Mouse (Mus musculus): ENCODE data around the gene Rsbn1. TPM values are rescaled to one million over a fixed set of nuclear protein-coding genes. Genes with fewer than 3 reads are reported as not detected.

Rsbn1 gene
- polyA plus RNA-seq, 1 experiment from 2014 or later, result 15.1 TPM

DNA sequence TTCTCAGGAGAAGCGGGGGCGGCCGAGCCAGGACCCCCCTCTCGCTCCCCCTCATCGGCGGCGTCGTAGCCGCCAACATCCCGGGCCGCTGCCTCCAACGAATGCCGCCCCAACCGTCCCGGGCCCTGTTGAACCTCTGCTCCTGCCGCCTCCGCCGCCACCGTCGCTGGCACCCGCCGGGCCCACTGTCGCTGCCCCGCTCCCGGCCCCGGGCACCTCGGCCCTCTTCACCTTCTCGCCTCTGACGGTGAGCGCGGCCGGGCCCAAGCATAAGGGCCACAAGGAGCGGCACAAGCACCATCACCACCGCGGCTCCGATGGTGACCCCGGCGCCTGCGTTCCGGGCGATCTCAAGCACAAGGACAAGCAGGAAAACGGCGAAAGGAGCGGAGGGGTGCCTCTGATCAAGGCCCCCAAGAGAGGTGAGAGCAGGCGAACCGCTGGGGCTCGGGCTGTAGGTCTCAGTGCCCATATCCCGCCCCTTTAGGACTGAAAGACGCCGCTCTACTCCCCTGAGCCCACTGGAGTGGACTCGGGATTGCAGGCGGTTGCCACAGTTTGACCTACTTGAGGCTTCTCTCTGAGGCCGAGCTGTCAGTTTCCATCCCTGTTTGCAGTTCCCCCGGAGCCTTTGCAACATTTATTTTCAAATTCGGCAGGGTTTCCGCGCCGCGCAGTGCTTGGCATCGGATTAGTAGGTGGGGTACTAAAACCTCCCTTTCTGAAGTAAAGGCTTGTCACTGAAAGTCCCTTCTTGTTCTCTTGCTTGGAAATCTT, 1.0 kb downstream of the Rsbn1 start:
- Histone ChIP-seq H3K9me3 (replicated peaks) (no peaks in the 10 kb centered on the region), H3K4me3 (peak overlapping the region; percentile 83), H3K4me1 (peaks cover 16% of the 10 kb centered on the region), H3K27me3 (ENCODE audit: low read depth, poor library complexity, severe bottlenecking) (no peaks in the 10 kb centered on the region), H3K36me3 (peaks cover 4% of the 10 kb centered on the region), H3K27ac (peak overlapping the region; percentile 96)
- WGBS, result under 1% methylated on average over 60 of the region's 60 CpGs
- DNase-seq (ENCODE audit: low spot score), result peak; percentile 80

DNA sequence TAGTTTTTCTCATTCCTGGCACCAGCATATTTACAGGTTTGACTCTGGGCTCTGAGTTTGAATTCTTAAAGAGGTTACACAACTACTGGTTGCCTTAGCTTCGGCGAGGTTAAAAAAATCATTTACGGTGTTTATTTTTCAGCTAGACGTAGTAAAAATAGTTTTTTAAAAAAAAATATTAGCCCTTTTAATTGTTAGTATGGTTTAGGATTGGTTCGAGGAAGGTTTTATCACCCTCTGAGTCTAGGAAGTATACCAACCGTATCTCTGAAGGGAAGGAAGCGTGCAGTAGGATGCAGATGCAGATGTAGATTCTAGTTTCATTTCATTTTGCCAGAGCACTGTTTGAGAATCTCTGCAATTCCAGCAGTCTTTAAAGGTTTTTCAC, 1.6 kb downstream of the Rsbn1 start:
- DNase-seq (ENCODE audit: low spot score), result no peak
- Histone ChIP-seq H3K36me3 (peaks cover 9% of the 10 kb centered on the region), H3K27me3 (ENCODE audit: low read depth, poor library complexity, severe bottlenecking) (no peaks in the 10 kb centered on the region), H3K4me3 (peak overlapping the region; percentile 83), H3K4me1 (peaks cover 16% of the 10 kb centered on the region), H3K27ac (peak overlapping the region; percentile 96), H3K9me3 (replicated peaks) (no peaks in the 10 kb centered on the region)
- 6% methylated on average over 7 of the region's 7 CpGs for WGBS

DNA sequence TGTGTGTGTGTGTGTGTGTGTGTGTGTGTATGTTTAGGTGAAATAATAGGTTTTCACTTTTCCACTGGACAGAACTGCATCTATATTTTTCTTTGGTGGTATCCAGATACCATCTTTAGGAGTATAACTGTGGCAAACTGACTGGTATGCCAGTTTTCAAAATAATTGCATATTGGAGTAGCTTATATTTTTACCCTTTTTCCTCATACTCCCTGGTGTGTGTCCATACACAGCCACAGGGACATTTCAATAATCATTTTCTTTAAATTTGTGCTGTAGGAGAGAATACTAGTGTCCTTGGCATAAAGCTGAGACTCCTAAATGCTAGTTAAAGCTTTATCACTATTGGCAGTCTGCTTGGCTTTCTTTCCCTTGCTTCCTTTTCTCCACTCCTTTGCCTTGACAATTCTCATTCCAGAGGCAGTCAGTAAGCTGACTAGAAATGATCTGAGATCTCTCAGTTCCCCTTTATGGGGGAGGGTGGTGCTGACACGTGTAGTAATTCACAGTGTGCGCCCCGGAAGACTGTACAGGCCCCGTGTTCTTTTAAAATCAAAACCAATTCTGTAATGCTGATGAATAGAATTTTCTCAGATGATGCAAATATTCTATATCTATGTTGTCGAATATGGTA, 2.4 kb downstream of the Rsbn1 start:
- WGBS, result 69% methylated on average over 5 of the region's 5 CpGs
- Histone ChIP-seq H3K27ac (no peak overlapping the region), H3K9me3 (replicated peaks) (no peaks in the 10 kb centered on the region), H3K4me1 (peaks cover 16% of the 10 kb centered on the region), H3K4me3 (peak overlapping the region; percentile 83), H3K36me3 (peaks cover 10% of the 10 kb centered on the region), H3K27me3 (ENCODE audit: low read depth, poor library complexity, severe bottlenecking) (no peaks in the 10 kb centered on the region)
- DNase-seq (ENCODE audit: low spot score), result no peak

DNA sequence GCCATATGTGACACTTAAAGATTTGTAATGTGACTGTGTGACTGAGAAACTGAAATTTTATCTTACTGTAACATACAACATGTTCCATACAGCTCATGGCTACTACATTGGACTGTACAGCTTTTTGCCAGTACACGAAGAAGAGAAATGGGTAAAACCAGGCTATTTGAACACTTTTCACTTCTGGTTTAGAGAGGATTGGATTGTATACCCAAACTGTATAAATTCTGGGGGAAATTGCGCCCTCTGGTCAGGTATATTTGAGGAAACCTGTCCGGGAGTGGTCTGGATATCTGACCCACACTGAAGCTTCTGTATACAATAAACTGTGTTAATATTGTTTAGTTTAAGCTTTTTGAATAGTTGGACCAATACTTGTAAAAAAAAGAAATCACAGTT, 2.9 kb downstream of the Rsbn1 start:
- peak overlapping the region; percentile 83 for H3K4me3 ChIP-seq
- no peak overlapping the region for H3K27ac ChIP-seq
- 84% methylated on average over 3 of the region's 3 CpGs for WGBS
- H3K9me3 ChIP-seq (replicated peaks), result no peaks in the 10 kb centered on the region
- no peak for DNase-seq (ENCODE audit: low spot score)
- peaks cover 16% of the 10 kb centered on the region for H3K4me1 ChIP-seq
- no peaks in the 10 kb centered on the region for H3K27me3 ChIP-seq (ENCODE audit: low read depth, poor library complexity, severe bottlenecking)
- H3K36me3 ChIP-seq, result peaks cover 10% of the 10 kb centered on the region

DNA sequence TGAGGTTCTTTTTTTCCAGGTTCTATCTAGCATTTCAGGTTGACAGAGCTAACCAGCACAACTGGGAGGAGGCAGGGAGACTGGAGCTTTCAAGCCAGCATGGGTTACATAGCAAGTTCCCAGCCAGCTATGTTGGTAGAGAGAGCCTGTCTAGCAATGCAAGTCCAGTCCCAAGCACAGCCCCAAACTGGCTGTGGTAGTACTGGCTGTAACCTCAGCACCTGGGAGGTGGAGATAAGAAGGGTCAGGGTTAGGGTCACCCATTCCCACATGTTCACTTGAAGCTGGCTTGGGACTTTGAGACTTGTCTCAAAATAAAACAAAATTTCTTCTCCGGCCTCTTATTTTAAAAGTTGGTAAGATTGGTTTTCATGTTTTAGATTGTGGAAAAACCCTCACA, 6.2 kb downstream of the Rsbn1 start:
- no peaks in the 10 kb centered on the region for H3K9me3 ChIP-seq (replicated peaks)
- 85% methylated on average over 1 of the region's 1 CpGs for WGBS
- DNase-seq (ENCODE audit: low spot score), result no peak
- H3K4me3 ChIP-seq, result no peak overlapping the region
- no peak overlapping the region for H3K27ac ChIP-seq
- no peaks in the 10 kb centered on the region for H3K27me3 ChIP-seq (ENCODE audit: low read depth, poor library complexity, severe bottlenecking)
- peaks cover 10% of the 10 kb centered on the region for H3K36me3 ChIP-seq
- peaks cover 16% of the 10 kb centered on the region for H3K4me1 ChIP-seq

DNA sequence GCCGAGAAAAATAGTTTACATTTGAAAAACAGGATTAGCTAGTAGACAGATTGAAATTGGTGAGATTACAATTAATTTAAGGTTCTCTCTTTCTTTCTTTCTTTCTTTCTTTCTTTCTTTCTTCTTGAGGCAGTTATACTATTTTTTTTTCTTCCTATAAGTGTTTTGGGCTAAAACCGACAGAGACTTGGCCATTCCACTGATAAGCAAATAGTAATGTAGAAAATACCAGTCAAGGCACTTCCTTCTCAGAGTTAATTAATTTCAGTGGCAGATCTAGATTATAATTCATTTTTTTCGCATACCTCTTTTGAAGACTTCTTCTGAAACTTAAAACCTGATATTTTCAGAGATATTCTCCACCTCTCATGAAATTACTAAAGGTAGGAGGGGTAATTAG, 11.4 kb downstream of the Rsbn1 start:
- H3K27me3 ChIP-seq (ENCODE audit: low read depth, poor library complexity, severe bottlenecking), result no peaks in the 10 kb centered on the region
- no peaks in the 10 kb centered on the region for H3K9me3 ChIP-seq (replicated peaks)
- 85% methylated on average over 3 of the region's 3 CpGs for WGBS
- H3K4me1 ChIP-seq, result no peaks in the 10 kb centered on the region
- H3K4me3 ChIP-seq, result no peak overlapping the region
- peaks cover 24% of the 10 kb centered on the region for H3K36me3 ChIP-seq
- DNase-seq (ENCODE audit: low spot score), result no peak
- H3K27ac ChIP-seq, result no peak overlapping the region

DNA sequence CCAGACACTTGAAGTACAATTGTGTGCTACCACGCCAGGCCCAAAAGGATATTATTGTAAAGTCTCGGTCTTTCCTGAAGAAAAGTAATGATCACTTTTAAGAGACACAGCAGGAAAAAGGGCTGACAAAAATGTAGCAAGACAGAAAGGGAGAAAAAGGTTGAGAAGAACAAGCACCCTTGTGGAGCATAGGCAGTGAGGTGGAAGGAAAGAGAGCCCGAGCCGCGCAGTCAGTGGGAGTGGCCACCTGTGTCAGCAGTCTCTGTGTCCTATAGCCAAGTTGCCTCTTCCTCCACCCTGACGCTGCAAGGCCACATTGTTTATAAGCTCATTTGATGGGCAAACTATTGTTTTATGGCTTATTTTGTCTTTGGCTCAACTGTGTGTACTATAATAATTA, 13.6 kb downstream of the Rsbn1 start:
- H3K27me3 ChIP-seq (ENCODE audit: low read depth, poor library complexity, severe bottlenecking), result no peaks in the 10 kb centered on the region
- no peaks in the 10 kb centered on the region for H3K9me3 ChIP-seq (replicated peaks)
- no peak overlapping the region for H3K27ac ChIP-seq
- WGBS, result 86% methylated on average over 6 of the region's 6 CpGs
- DNase-seq (ENCODE audit: low spot score), result no peak
- H3K36me3 ChIP-seq, result peaks cover 39% of the 10 kb centered on the region
- no peaks in the 10 kb centered on the region for H3K4me1 ChIP-seq
- no peak overlapping the region for H3K4me3 ChIP-seq

DNA sequence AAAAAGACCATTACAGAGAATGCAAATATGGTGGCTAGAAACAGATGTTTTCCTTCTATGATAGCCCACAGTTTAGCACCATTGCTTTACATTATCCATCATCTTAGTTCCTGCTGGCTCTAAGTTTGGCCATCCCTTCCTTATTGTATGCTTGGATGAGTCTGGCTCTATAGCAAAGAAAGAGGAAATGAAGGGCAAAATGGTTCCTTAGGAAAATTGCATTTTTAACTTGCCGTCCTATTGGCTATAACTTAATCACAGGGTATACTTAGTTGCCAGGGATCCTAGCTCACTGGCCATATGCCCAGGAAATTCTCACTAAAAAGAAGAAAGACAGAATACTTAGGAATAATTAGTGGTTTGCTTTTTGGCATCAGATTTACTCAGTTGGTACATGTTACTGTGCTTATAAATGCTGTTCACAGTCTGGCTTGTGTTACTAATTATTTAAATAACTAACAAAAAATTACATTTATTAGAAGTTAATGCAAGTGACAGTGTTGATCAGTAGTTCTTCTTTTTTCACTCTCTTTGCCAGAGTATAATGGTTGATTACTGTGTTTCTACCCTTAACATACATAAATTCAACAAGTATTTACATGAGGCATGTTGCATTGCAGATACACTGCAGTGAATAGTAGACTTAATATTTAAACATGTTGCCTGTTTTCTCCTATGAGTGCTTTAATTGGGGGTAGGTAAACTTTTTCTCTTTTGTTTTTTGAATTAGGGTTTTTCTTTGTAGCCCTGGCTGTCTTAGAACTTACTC, 31.1 kb downstream of the Rsbn1 start:
- DNase-seq (ENCODE audit: low spot score), result no peak
- H3K4me1 ChIP-seq, result no peaks in the 10 kb centered on the region
- H3K4me3 ChIP-seq, result no peak overlapping the region
- peaks cover 10% of the 10 kb centered on the region; the same call in 1 of the 2 replicates for H3K36me3 ChIP-seq
- H3K27ac ChIP-seq, result no peak overlapping the region
- no peaks in the 10 kb centered on the region for H3K9me3 ChIP-seq (replicated peaks)
- H3K27me3 ChIP-seq (ENCODE audit: low read depth, poor library complexity, severe bottlenecking), result no peaks in the 10 kb centered on the region
- WGBS, result 90% methylated on average over 1 of the region's 1 CpGs

DNA sequence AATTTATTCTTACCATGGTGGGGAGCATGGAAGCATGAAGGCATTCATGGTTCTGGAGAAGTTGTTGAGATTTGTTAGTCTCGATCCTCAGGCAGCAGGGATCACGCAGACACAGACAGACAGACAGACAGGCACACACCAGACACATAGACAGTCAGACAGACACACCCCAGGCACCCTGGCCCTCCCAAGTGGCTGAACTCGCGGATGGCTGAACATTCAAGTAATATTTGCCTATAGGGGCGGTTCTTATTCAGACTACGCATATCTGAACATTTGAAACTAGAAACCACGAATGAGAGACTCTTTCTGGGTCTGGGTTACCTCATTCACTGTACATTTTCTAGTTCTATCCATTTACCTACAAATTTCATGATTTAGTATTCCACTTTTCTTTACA, 34.7 kb downstream of the Rsbn1 start:
- no peak for DNase-seq (ENCODE audit: low spot score)
- Histone ChIP-seq H3K36me3 (peaks cover 10% of the 10 kb centered on the region), H3K4me1 (no peaks in the 10 kb centered on the region), H3K27me3 (ENCODE audit: low read depth, poor library complexity, severe bottlenecking) (no peaks in the 10 kb centered on the region), H3K9me3 (replicated peaks) (no peaks in the 10 kb centered on the region), H3K27ac (no peak overlapping the region), H3K4me3 (no peak overlapping the region)
- 92% methylated on average over 7 of the region's 7 CpGs for WGBS

DNA sequence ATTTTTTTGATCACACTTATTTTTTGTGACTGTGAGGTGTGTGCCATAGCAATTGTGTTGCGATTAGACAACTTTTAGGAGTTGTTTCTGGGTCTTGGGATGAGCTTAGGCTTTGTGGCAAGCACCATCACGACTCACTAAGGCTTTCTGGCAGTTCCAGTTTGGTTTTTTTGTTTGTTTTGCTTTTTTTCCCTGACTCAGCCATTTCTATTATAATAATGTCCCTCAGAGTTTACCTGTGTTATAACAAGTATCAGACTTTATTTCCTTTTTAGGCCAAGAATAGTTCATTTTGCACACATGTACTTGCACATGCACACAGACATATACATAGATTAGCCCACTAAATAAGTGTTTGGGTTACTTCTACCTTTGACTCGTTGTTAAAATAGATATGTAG, 46.7 kb downstream of the Rsbn1 start:
- Histone ChIP-seq H3K27ac (no peak overlapping the region), H3K27me3 (ENCODE audit: low read depth, poor library complexity, severe bottlenecking) (no peaks in the 10 kb centered on the region), H3K4me1 (no peaks in the 10 kb centered on the region), H3K4me3 (no peak overlapping the region), H3K9me3 (replicated peaks) (no peaks in the 10 kb centered on the region), H3K36me3 (peaks cover 76% of the 10 kb centered on the region)
- no peak for DNase-seq (ENCODE audit: low spot score)
- WGBS, result 93% methylated on average over 3 of the region's 3 CpGs

DNA sequence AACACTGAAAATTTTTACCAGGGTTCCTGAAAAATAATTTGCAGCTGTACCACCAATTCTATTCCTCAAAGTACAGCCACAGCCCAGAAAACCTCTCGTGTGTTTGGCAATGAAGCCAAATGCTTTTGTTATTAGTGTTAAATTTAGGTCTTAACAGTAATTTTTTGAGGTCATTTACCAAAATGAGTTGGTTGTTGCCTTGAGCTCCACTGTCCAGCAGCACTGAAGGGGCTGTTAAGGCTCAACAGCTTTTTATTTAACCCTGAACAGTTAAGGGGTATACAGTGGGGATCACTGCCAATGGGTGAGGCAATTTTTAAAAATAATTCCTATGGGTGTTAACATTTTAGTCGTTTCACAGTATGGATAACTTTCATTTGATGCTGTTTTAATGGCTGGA, 53.3 kb downstream of the Rsbn1 start:
- DNase-seq (ENCODE audit: low spot score), result no peak
- H3K4me3 ChIP-seq, result peak overlapping the region; percentile 88
- H3K36me3 ChIP-seq, result peaks cover 51% of the 10 kb centered on the region
- WGBS, result 30% methylated on average over 2 of the region's 2 CpGs
- peaks cover 19% of the 10 kb centered on the region for H3K4me1 ChIP-seq
- peak overlapping the region; percentile 96 for H3K27ac ChIP-seq
- H3K27me3 ChIP-seq (ENCODE audit: low read depth, poor library complexity, severe bottlenecking), result no peaks in the 10 kb centered on the region
- no peaks in the 10 kb centered on the region for H3K9me3 ChIP-seq (replicated peaks)

DNA sequence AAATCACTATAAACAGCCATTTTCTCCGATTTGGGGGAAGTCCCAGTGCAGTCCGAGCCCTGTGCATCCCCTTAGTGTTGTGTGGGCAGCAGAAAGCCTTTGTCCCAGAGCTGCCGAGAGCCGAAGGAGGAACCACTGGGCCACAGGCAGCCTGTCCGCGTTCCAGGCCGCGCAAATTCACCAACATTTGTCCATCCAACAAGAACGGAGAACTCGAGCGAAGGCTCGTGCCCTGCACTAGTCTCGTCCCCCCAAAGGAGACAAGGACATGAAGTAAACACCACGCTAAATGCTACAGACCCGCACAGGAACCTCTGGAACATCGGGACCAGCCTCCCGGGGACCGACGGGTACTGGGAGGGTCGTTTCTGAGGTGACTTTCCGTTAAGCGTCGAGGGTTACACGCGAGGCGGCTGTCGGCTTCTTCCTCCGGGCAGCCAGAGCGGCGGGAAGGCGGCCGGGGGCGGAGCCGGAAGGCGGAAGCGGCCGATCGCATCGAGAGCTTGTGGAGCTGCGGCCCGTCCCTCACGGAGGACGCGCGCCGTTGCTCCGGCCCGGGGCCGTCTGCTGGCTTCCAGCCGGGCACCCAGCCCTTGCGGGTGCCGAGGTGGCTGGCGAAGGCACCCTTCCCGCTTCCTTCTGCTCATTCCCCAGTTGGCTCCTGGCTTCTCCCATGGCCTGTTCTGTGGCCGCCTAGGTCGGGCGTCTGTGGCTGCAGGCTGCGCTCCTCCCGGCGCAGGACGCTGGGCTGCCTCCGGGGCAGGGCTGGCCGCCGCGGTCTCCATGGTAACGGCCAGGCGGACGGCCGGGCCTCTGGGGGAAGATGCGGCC, 54.2 kb downstream of the Rsbn1 start, which contains the start of gene Phtf1:
Gene Phtf1, plus strand, starts transcription at position 250 of the 831 bp plus-strand sequence.
- Histone ChIP-seq H3K4me3 (peak within 1 kb of the TSS; percentile 88), H3K36me3 (peaks cover 48% of the 10 kb centered on the region), H3K27ac (peak within 1 kb of the TSS; percentile 96), H3K9me3 (replicated peaks) (no peaks in the 10 kb centered on the region), H3K27me3 (ENCODE audit: low read depth, poor library complexity, severe bottlenecking) (no peaks in the 10 kb centered on the region), H3K4me1 (peaks cover 19% of the 10 kb centered on the region)
- under 1% methylated on average over 70 of the region's 70 CpGs for WGBS
- DNase-seq (ENCODE audit: low spot score), result peak; percentile 91
